Mouse (Mus musculus) MEL (cell line): ENCODE results near the gene Ccdc107. TPM values are rescaled to one million over a fixed set of nuclear protein-coding genes. Genes with fewer than 3 reads are reported as not detected.

Experiments used
- DNase-seq: peaks from one replicate; pipeline ENCODE4 v3.0.0; 2011; ENCODE audit warnings: low read depth, low spot score
- H3K27ac ChIP-seq: 2 replicates; pipeline ENCODE4 v1.5.1; 2012; ENCODE audit warnings: low read depth, mild to moderate bottlenecking, control low read depth, low read length, moderate library complexity; ENCODE audit not compliant: control insufficient read depth
- H3K27me3 ChIP-seq, 2 experiments: fragments of 150-350 bp in 1 of 2; sonication (generic) in 1 of 2; 2 replicates each; pipeline ENCODE4 v1.6.1; 2012; ENCODE audit warnings: low read length in 2 of 2, mild to moderate bottlenecking in 2 of 2, improper control_type of control experiment in 1 of 2, moderate library complexity in 1 of 2; ENCODE audit not compliant: insufficient read depth in 2 of 2, control insufficient read depth in 1 of 2
- H3K36me3 ChIP-seq, 2 experiments: 2 replicates each; pipeline ENCODE4 v1.6.1; 2012 to 2014; ENCODE audit warnings: low read length in 2 of 2, improper control_type of control experiment in 1 of 2, inconsistent platforms in 1 of 2, mild to moderate bottlenecking in 1 of 2; ENCODE audit not compliant: insufficient read depth in 2 of 2, control insufficient read depth in 1 of 2
- H3K4me1 ChIP-seq, 2 experiments: fragments of 150-350 bp in 1 of 2; sonication (generic) in 1 of 2; 2 replicates each; pipeline ENCODE4 v1.6.1; 2012; ENCODE audit warnings: low read length in 2 of 2, improper control_type of control experiment in 1 of 2, mild to moderate bottlenecking in 1 of 2; ENCODE audit not compliant: insufficient read depth in 2 of 2, control insufficient read depth in 1 of 2
- H3K4me3 ChIP-seq, 2 experiments: fragments of 150-350 bp in 1 of 2; sonication (generic) in 1 of 2; 2 replicates each; pipeline ENCODE4 v1.5.1; 2012; ENCODE audit warnings: low read depth in 2 of 2, low read length in 2 of 2, mild to moderate bottlenecking in 2 of 2, moderate library complexity in 2 of 2, control low read depth in 1 of 2, improper control_type of control experiment in 1 of 2; ENCODE audit not compliant: control insufficient read depth in 1 of 2, insufficient read depth in 1 of 2
- H3K79me2 ChIP-seq: 2 replicates; pipeline ENCODE4 v1.6.1; 2012; ENCODE audit warnings: mild to moderate bottlenecking, low read length, moderate library complexity; ENCODE audit not compliant: control insufficient read depth, poor library complexity, insufficient read depth
- H3K9ac ChIP-seq: 2 replicates; pipeline ENCODE4 v1.6.1; 2012; ENCODE audit warnings: low read depth, mild to moderate bottlenecking, control low read depth, low read length, moderate library complexity; ENCODE audit not compliant: control insufficient read depth, poor library complexity, severe bottlenecking
- H3K9me3 ChIP-seq: fragments of 150-350 bp; sonication (generic); replicated peaks from 2 replicates; pipeline ENCODE4 v1.6.1; 2012; ENCODE audit warnings: mild to moderate bottlenecking, low read length, improper control_type of control experiment, moderate library complexity; ENCODE audit not compliant: insufficient read depth
- CTCF ChIP-seq, 3 experiments: IDR thresholded peaks in 2 of 3; conservative IDR thresholded peaks in 1 of 3; 2 replicates each; pipeline ENCODE4 v1.5.1; 2011 to 2012; ENCODE audit warnings: low read length in 3 of 3, low read depth in 2 of 3, mild to moderate bottlenecking in 2 of 3, improper control_type of control experiment in 1 of 3, inconsistent platforms in 1 of 3, mixed read lengths in 1 of 3, moderate library complexity in 1 of 3; ENCODE audit not compliant: control insufficient read depth in 1 of 3, insufficient read depth in 1 of 3, poor library complexity in 1 of 3, severe bottlenecking in 1 of 3
- E2F4 ChIP-seq: IDR thresholded peaks from 2 replicates; pipeline ENCODE4 v1.6.1; 2011; ENCODE audit warnings: low read depth, low read length, improper control_type of control experiment, borderline replicate concordance
- ELF1 ChIP-seq: IDR thresholded peaks from 2 replicates; pipeline ENCODE4 v1.6.1; 2014; ENCODE audit warnings: low read depth, mild to moderate bottlenecking, inconsistent platforms, low read length, improper control_type of control experiment, moderate library complexity
- GATA1 ChIP-seq: IDR thresholded peaks from 2 replicates; pipeline ENCODE4 v1.6.1; 2011; ENCODE audit warnings: low read depth, low read length, improper control_type of control experiment
- HCFC1 ChIP-seq: IDR thresholded peaks from 2 replicates; pipeline ENCODE4 v1.6.1; 2012; ENCODE audit warnings: low read depth, mild to moderate bottlenecking, inconsistent platforms, low read length, improper control_type of control experiment, moderate library complexity
- JUND ChIP-seq: IDR thresholded peaks from 2 replicates; pipeline ENCODE4 v1.6.1; 2011; ENCODE audit warnings: low read depth, mild to moderate bottlenecking, improper control_type of control experiment, low read length
- MAFK ChIP-seq: IDR thresholded peaks from 2 replicates; pipeline ENCODE4 v1.6.1; 2011; ENCODE audit warnings: low read depth, mild to moderate bottlenecking, low read length, improper control_type of control experiment, borderline replicate concordance
- MXI1 ChIP-seq: IDR thresholded peaks from 2 replicates; pipeline ENCODE4 v1.6.1; 2011; ENCODE audit warnings: mild to moderate bottlenecking, low read depth, low read length, improper control_type of control experiment
- MYB ChIP-seq: IDR thresholded peaks from 2 replicates; pipeline ENCODE4 v1.6.1; 2011; ENCODE audit warnings: mild to moderate bottlenecking, low read depth, low read length, improper control_type of control experiment
- NRF1 ChIP-seq: IDR thresholded peaks from 2 replicates; pipeline ENCODE4 v1.6.1; 2014; ENCODE audit warnings: low read depth, mild to moderate bottlenecking, inconsistent platforms, low read length, improper control_type of control experiment, moderate library complexity; ENCODE audit not compliant: poor library complexity, insufficient read depth, severe bottlenecking
- RAD21 ChIP-seq: IDR thresholded peaks from 2 replicates; pipeline ENCODE4 v1.6.1; 2011; ENCODE audit warnings: mild to moderate bottlenecking, low read depth, low read length, improper control_type of control experiment
- RCOR1 ChIP-seq: IDR thresholded peaks from 2 replicates; pipeline ENCODE4 v1.6.1; 2012; ENCODE audit warnings: low read depth, mild to moderate bottlenecking, inconsistent platforms, low read length, improper control_type of control experiment
- SIN3A ChIP-seq: IDR thresholded peaks from 2 replicates; pipeline ENCODE4 v1.6.1; 2012; ENCODE audit warnings: low read length, improper control_type of control experiment, inconsistent platforms
- SMC3 ChIP-seq: IDR thresholded peaks from 2 replicates; pipeline ENCODE4 v1.6.1; 2011; ENCODE audit warnings: low read depth, low read length, improper control_type of control experiment
- TBP ChIP-seq: IDR thresholded peaks from 2 replicates; pipeline ENCODE4 v1.8.0; 2011; ENCODE audit warnings: low read depth, low read length, improper control_type of control experiment
- ZC3H11A ChIP-seq: IDR thresholded peaks from 2 replicates; pipeline ENCODE4 v1.6.1; 2012; ENCODE audit warnings: low read depth, mild to moderate bottlenecking, inconsistent platforms, low read length, improper control_type of control experiment
- ZMIZ1 ChIP-seq: IDR thresholded peaks from 2 replicates; pipeline ENCODE4 v1.6.1; 2012; ENCODE audit warnings: low read depth, mild to moderate bottlenecking, inconsistent platforms, low read length, improper control_type of control experiment, moderate library complexity
- polyA plus RNA-seq, 2 experiments: library from polyadenylated mRNA; stranded (reverse) in 1 of 2; unstranded in 1 of 2; fragments of >175 nt in 1 of 2; fragments of >200 nt in 1 of 2; gene quantifications; 2 replicates each; pipeline versions ENCODE4 v1.2.1 to v1.2.4; 2012; ENCODE audit warnings: low replicate concordance in 2 of 2, low read depth in 1 of 2; ENCODE audit not compliant: insufficient read length in 2 of 2, insufficient read depth in 1 of 2, missing spikeins in 1 of 2
- total RNA-seq: library from RNA; depleted of rRNA; stranded (reverse); fragments of 300-350 nt; gene quantifications from 2 replicates; pipeline ENCODE4 v1.2.3, GENCODE M21; 2012

Ccdc107 gene
- total and polyA plus RNA-seq, 3 experiments = 44.3 to 56.7 TPM; not detected in 1

- TF ChIP-seq MAFK (no peak), RAD21 (peak; percentile 7; the same call in 1 of the 2 replicates), JUND (no peak), CTCF (IDR thresholded peaks at IDR 0.05 in 2 of 3, conservative IDR thresholded peaks at IDR 0.05 in 1 of 3; ENCODE audit: control insufficient read depth in 1 of 3, insufficient read depth in 1 of 3, low read depth in 2 of 3, low read length in 3 of 3, poor library complexity in 1 of 3, severe bottlenecking in 1 of 3) (peak in 1 of 3 experiments; percentile 29; a peak in 2 of 6 replicates), SMC3 (peak; percentile 6; the same call in 1 of the 2 replicates), HCFC1 (no peak)
- Histone ChIP-seq H3K27me3 (peaks cover 3 to 4% of the 10 kb centered on the region in 2 experiments; a peak in 3 of 4 replicates), H3K4me1 (peaks cover 0 to 8% of the 10 kb centered on the region in 2 experiments; a peak in 2 of 4 replicates), H3K4me3 (no peak overlapping the region), H3K79me2 (no peaks in the 10 kb centered on the region), H3K36me3 (peaks cover 0 to 8% of the 10 kb centered on the region in 2 experiments; a peak in 2 of 4 replicates), H3K27ac (no peak overlapping the region), H3K9ac (no peak overlapping the region), H3K9me3 (no peaks in the 10 kb centered on the region)
- DNase-seq = peak; percentile 41
Observed at GRCm38 (mm10) chr4:43528487-43528886, 35.8 kb downstream of the Ccdc107 start.

- Histone ChIP-seq H3K4me1 (peaks cover 0 to 8% of the 10 kb centered on the region in 2 experiments; a peak in 2 of 4 replicates), H3K9ac (no peak overlapping the region), H3K9me3 (no peaks in the 10 kb centered on the region), H3K27me3 (peaks cover 0 to 3% of the 10 kb centered on the region in 2 experiments; a peak in 1 of 4 replicates), H3K27ac (no peak overlapping the region), H3K4me3 (no peak overlapping the region), H3K36me3 (peaks cover 0 to 8% of the 10 kb centered on the region in 2 experiments; a peak in 2 of 4 replicates), H3K79me2 (no peaks in the 10 kb centered on the region)
- peak; percentile 74; the same call in 1 of the 2 replicates for TF ChIP-seq RCOR1
- no peak for TF ChIP-seq ZMIZ1
- no peak for TF ChIP-seq NRF1
- TF ChIP-seq GATA1 = peak; percentile 57; the same call in 1 of the 2 replicates
- no peak for TF ChIP-seq JUND
- TF ChIP-seq MXI1 = no peak
- no peak for TF ChIP-seq E2F4
- TF ChIP-seq MYB = no peak
- TF ChIP-seq SIN3A = no peak
- TF ChIP-seq TBP = no peak
- no peak for TF ChIP-seq ELF1
- no peak for TF ChIP-seq MAFK
- no peak for TF ChIP-seq ZC3H11A
- no peak for TF ChIP-seq HCFC1
- DNase-seq = peak; percentile 68
Observed at GRCm38 (mm10) chr4:43530081-43530501, 37.4 kb downstream of the Ccdc107 start.
